ENCODE assay signal across 19 mouse cellular contexts in the genomic region with DNA sequence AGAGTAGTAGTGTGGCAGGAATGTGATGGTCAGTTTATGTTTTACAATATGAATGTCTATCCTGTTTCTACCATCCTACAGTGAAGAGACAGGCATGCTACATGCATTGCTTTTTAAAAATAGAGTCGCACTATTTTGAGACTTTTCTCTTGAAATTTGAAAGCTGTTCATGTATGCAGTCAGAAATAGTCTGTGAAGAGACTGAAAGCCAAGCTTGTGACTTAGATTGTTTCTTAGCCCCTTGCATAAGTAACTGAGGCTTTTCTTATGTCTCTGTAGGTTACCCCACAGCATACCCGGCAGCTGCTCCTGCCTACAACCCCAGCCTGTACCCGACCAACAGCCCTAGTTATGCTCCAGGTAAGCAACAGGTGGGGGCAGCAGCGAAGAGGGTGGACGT.
"Had no signal": no experiment of that assay in that cellular context is flagged by ENCODE, and none has a peak within 500 bp of the region (broad histone marks: within the 10 kb centered on the region; RNA-seq: fewer than 3 reads in every experiment).

No protein-coding gene starts in this region.

- DNase-seq: liver, postnatal 0 days; lung, adult 2 months; lung, postnatal 14 days; lung, postnatal 36 days; right cerebral cortex, postnatal 14 days; thymus, adult 18-20 months; thymus, postnatal 14 days; thymus, postnatal 36 days had no signal

- H3K9me3 ChIP-seq: lung, embryonic 15.5 days; megakaryocyte, embryonic 14.5 days; midbrain, embryonic 13.5 days; midbrain, embryonic 15.5 days; neural tube, embryonic 12.5 days; stomach, embryonic 15.5 days had no signal

- ATAC-seq: liver, postnatal 0 days; lung, postnatal 0 days; midbrain, embryonic 13.5 days; midbrain, embryonic 15.5 days had no signal

- H3K4me3 ChIP-seq: lung, embryonic 15.5 days; megakaryocyte, embryonic 14.5 days; midbrain, embryonic 13.5 days; midbrain, embryonic 15.5 days; myocyte; neural tube, embryonic 12.5 days; stomach, embryonic 15.5 days had no signal

- H3K36me3 ChIP-seq: lung, embryonic 15.5 days; midbrain, embryonic 13.5 days; midbrain, embryonic 15.5 days; neural tube, embryonic 12.5 days; stomach, embryonic 15.5 days had no signal

- H3K9ac ChIP-seq: liver, postnatal 0 days; lung, embryonic 15.5 days; midbrain, embryonic 13.5 days; midbrain, embryonic 15.5 days; neural tube, embryonic 12.5 days; stomach, embryonic 15.5 days had no signal

- H3K4me2 ChIP-seq: lung, embryonic 15.5 days; midbrain, embryonic 11.5 days; midbrain, embryonic 13.5 days; midbrain, embryonic 15.5 days; neural tube, embryonic 12.5 days; stomach, embryonic 15.5 days had no signal

- H3K27me3 ChIP-seq: lung, embryonic 15.5 days; megakaryocyte, embryonic 14.5 days; midbrain, embryonic 13.5 days; midbrain, embryonic 15.5 days; neural tube, embryonic 12.5 days; stomach, embryonic 15.5 days had no signal

- H3K27ac ChIP-seq: lung, embryonic 15.5 days; macrophage; midbrain, embryonic 13.5 days; midbrain, embryonic 15.5 days; neural tube, embryonic 12.5 days; stomach, embryonic 15.5 days; stomach, postnatal 0 days had no signal

- H3K4me1 ChIP-seq: lung, embryonic 15.5 days; neural tube, embryonic 12.5 days; stomach, embryonic 15.5 days had no signal
